Mouse (Mus musculus): ENCODE data around the gene Myrip. TPM values are rescaled to one million over a fixed set of nuclear protein-coding genes. Genes with fewer than 3 reads are reported as not detected.

Gene Myrip
- polyA plus RNA-seq, 1 experiment from 2014 or later: 0.86 TPM

- H3K9me3 ChIP-seq (ENCODE audit: control insufficient read depth, low read length): no peaks in the 10 kb centered on the region
- WGBS: 83% methylated on average over 1 of the region's 1 CpGs
- no peaks in the 10 kb centered on the region for H3K4me1 ChIP-seq (replicated peaks; ENCODE audit: control insufficient read depth, insufficient read depth, low read length)
- no peak overlapping the region for H3K4me3 ChIP-seq (ENCODE audit: low read depth, low read length)
- no peak for DNase-seq (ENCODE audit: low spot score)
- H3K27ac ChIP-seq (ENCODE audit: low read depth, low read length): no peak overlapping the region
- no peaks in the 10 kb centered on the region for H3K27me3 ChIP-seq (ENCODE audit: control insufficient read depth, insufficient read depth, low read length)
- no peak overlapping the region for H3K4me2 ChIP-seq (ENCODE audit: low read depth, low read length, severe bottlenecking)
- H3K36me3 ChIP-seq (ENCODE audit: control insufficient read depth, insufficient read depth, low read length): no peaks in the 10 kb centered on the region
- H3K9ac ChIP-seq (ENCODE audit: low read length): no peak overlapping the region
- ATAC-seq (replicated peaks; ENCODE audit: low FRiP score): no peak
Measured at GRCm38 (mm10) chr9:120521161-120521560, 219.8 kb downstream of the Myrip start.

Other genes starting within 250 kb of the Myrip start
- gene Cx3cr1, start 231.6 kb upstream of the Myrip start, polyA plus RNA-seq (2014; fragmentation: Nextera tagmentation; extraction: Ambion mirVana): 3.7 and 3.9 TPM in 2 replicates
- not detected in 2 replicates for gene Ccr8, start 209.4 kb upstream of the Myrip start, polyA plus RNA-seq (2014; fragmentation: Nextera tagmentation; extraction: Ambion mirVana)
- gene Slc25a38, start 191.1 kb upstream of the Myrip start, polyA plus RNA-seq (2014; fragmentation: Nextera tagmentation; extraction: Ambion mirVana): 33.7 and 38.1 TPM in 2 replicates
- 1,443 and 1,598 TPM in 2 replicates for gene Rpsa, start 173.8 kb upstream of the Myrip start, polyA plus RNA-seq (2014; fragmentation: Nextera tagmentation; extraction: Ambion mirVana)
- 1.9 and 3.2 TPM in 2 replicates for gene Mobp, start 151.8 kb upstream of the Myrip start, polyA plus RNA-seq (2014; fragmentation: Nextera tagmentation; extraction: Ambion mirVana)
- 332 and 346 TPM in 2 replicates for gene Eif1b, start 190.7 kb downstream of the Myrip start, polyA plus RNA-seq (2014; fragmentation: Nextera tagmentation; extraction: Ambion mirVana)
- 0.32 TPM in 1 of 2 replicates, not detected in the other for gene Entpd3, start 238.3 kb downstream of the Myrip start, polyA plus RNA-seq (2014; fragmentation: Nextera tagmentation; extraction: Ambion mirVana)